Mouse (Mus musculus) stomach, embryonic 14.5 days (tissue): ENCODE results near the gene Tcp11. TPM values are rescaled to one million over a fixed set of nuclear protein-coding genes. Genes with fewer than 3 reads are reported as not detected.

Experiments
- ATAC-seq: fragments of 200-750 bp; cut with Nextera tagmentation; 2 replicates; pipeline ENCODE4 v1.8.0; 2017; ENCODE audit warnings: low read depth, moderate TSS enrichment; ENCODE audit not compliant: insufficient number of reproducible peaks, insufficient read depth, low FRiP score
- H3K27ac ChIP-seq: fragments of 300-500 bp; sonication (generic); 2 replicates; pipeline ENCODE4 v1.5.1; 2014; ENCODE audit warnings: mild to moderate bottlenecking, low read length, moderate library complexity, mixed read lengths
- H3K27me3 ChIP-seq: fragments of 300-500 bp; sonication (generic); 2 replicates; pipeline ENCODE4 v1.6.1; 2014; ENCODE audit warnings: low read length, control low read depth, mixed read lengths; ENCODE audit not compliant: control insufficient read depth, insufficient read depth
- H3K36me3 ChIP-seq: fragments of 300-500 bp; sonication (generic); 2 replicates; pipeline ENCODE4 v1.6.1; 2014; ENCODE audit warnings: mild to moderate bottlenecking, control low read depth, low read length, moderate library complexity, mixed read lengths; ENCODE audit not compliant: control insufficient read depth, insufficient read depth
- H3K4me1 ChIP-seq: fragments of 300-500 bp; sonication (generic); 2 replicates; pipeline ENCODE4 v1.6.1; 2014; ENCODE audit warnings: low read length, control low read depth, mixed read lengths; ENCODE audit not compliant: control insufficient read depth, insufficient read depth
- H3K4me2 ChIP-seq: fragments of 300-500 bp; sonication (generic); replicated peaks from 2 replicates; pipeline ENCODE4 v1.6.1; 2014; ENCODE audit warnings: low read depth, low read length, control low read depth
- H3K4me3 ChIP-seq: fragments of 300-500 bp; sonication (generic); 2 replicates; pipeline ENCODE4 v1.5.1; 2014; ENCODE audit warnings: low read depth, low read length, control low read depth
- H3K9ac ChIP-seq: fragments of 300-500 bp; sonication (generic); replicated peaks from 2 replicates; pipeline ENCODE4 v1.6.1; 2014; ENCODE audit warnings: low read depth, mild to moderate bottlenecking, control low read depth, low read length, moderate library complexity, mixed read lengths
- H3K9me3 ChIP-seq: fragments of 300-500 bp; sonication (generic); 2 replicates; pipeline ENCODE4 v1.6.1; 2016; ENCODE audit warnings: low read depth, low read length, control low read depth; ENCODE audit not compliant: control insufficient read depth
- WGBS: fragments of 180-500 bp; shearing (Covaris S2); extraction: QIAGEN DNeasy Blood & Tissue Kit; methylation state at CpG from one replicate; pipeline ENCODE4 v1.1.7; 2014; 5-methylcytosine and 5-hydroxymethylcytosine counted together
- polyA plus RNA-seq: library from polyadenylated mRNA; unstranded; fragments of >200 nt; fragmentation: Nextera tagmentation; extraction: Ambion mirVana; gene quantifications from 2 replicates; pipeline ENCODE4 v1.2.1, GENCODE M21; 2014

Gene Tcp11
- polyA plus RNA-seq, 1 experiment from 2014 or later: 2.9 TPM

DNA sequence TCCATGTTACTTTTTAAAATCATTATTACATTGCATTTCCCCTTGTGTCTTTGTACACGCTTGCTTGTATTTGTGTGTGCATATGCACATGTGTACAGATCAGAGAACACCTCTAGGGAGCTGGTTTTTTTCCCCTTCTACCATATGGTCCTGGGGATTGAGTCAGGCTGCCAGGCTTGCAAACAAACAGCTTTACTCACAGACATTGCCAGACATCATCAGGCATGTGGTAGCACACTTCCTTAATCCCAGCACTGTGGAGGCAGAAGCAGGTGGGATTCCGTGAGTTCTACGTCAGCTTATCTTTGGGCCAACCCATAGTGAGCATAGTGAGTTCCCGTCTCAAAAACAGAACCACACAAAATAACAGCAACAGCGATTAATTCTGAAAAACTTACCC is 33.4 kb downstream of the Tcp11 start:
- no peak overlapping the region for H3K9ac ChIP-seq
- no peaks in the 10 kb centered on the region for H3K27me3 ChIP-seq
- H3K36me3 ChIP-seq: peaks cover 9% of the 10 kb centered on the region; the same call in 1 of the 2 replicates
- H3K4me2 ChIP-seq: no peak overlapping the region
- 87% methylated on average over 5 of the region's 5 CpGs for WGBS
- H3K9me3 ChIP-seq: no peaks in the 10 kb centered on the region
- H3K4me3 ChIP-seq: no peak overlapping the region
- H3K4me1 ChIP-seq: no peaks in the 10 kb centered on the region
- no peak overlapping the region for H3K27ac ChIP-seq
- ATAC-seq: no peak

DNA sequence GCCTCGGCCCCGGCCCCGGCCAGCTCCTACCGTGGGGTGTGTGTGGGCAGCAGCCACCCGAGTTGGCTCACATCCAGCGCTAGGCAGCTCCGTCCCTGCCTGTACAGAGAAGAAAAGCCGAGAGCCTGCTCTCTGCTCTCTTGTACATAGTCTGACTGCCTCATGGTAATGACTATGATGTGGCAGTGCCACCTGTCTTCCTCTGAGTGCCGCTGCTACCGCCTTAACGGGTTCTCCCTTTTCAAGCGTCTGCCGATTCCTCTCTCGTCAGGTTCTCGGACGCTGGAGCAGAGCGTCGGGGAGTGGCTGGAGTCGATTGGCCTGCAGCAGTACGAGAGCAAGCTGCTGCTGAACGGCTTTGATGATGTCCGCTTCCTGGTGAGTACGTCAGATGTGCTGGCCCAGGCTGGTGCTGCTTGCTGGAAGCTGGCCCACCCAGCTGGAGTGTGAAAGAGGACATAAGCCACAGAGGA is 38.1 kb downstream of the Tcp11 start:
- Histone ChIP-seq H3K4me3 (no peak overlapping the region), H3K4me2 (no peak overlapping the region), H3K9me3 (no peaks in the 10 kb centered on the region), H3K9ac (no peak overlapping the region), H3K27me3 (no peaks in the 10 kb centered on the region), H3K4me1 (0 out of 2 replicates have a peak, but pooled peaks cover 2% of the 10 kb centered on the region), H3K27ac (no peak overlapping the region), H3K36me3 (peaks cover 15% of the 10 kb centered on the region; the same call in 1 of the 2 replicates)
- ATAC-seq: no peak
- 59% methylated on average over 23 of the region's 23 CpGs for WGBS

GRCm38 (mm10) chr17:28041298-28041697 is 39.1 kb downstream of the Tcp11 start:
- Histone ChIP-seq H3K27me3 (no peaks in the 10 kb centered on the region), H3K27ac (no peak overlapping the region), H3K9me3 (no peaks in the 10 kb centered on the region), H3K36me3 (peaks cover 11% of the 10 kb centered on the region; the same call in 1 of the 2 replicates), H3K4me2 (no peak overlapping the region), H3K9ac (no peak overlapping the region), H3K4me3 (no peak overlapping the region), H3K4me1 (peaks cover 8% of the 10 kb centered on the region; the same call in 1 of the 2 replicates)
- no peak for ATAC-seq
- WGBS: 94% methylated on average over 13 of the region's 13 CpGs

DNA sequence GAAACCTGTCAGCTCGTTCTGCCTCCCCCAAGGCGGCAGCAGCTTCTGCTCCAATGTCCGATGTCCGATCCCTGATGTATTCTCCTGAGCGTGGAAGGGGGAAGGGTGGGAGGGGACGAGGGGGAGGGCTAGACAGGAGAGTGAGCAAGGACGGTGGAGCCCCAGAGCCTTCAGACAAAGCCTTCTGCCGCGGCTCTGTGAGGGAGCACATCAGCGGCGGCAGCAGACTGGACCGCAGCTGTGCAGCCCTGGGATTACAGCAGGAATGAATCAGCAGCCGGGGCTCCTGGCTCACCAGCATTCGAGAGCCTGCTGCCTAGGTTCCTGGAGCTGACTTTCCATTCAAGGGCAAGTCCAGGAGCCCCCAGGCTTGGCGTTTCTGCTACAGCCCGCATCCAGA is 39.8 kb downstream of the Tcp11 start:
- Histone ChIP-seq H3K9me3 (no peaks in the 10 kb centered on the region), H3K27ac (no peak overlapping the region), H3K4me3 (no peak overlapping the region), H3K4me1 (peaks cover 8% of the 10 kb centered on the region; the same call in 1 of the 2 replicates), H3K4me2 (no peak overlapping the region), H3K36me3 (peaks cover 11% of the 10 kb centered on the region; the same call in 1 of the 2 replicates), H3K27me3 (no peaks in the 10 kb centered on the region), H3K9ac (no peak overlapping the region)
- WGBS: 35% methylated on average over 16 of the region's 16 CpGs
- no peak for ATAC-seq

GRCm38 (mm10) chr17:28036813-28037756 is 43.4 kb downstream of the Tcp11 start:
- H3K9ac ChIP-seq: no peak overlapping the region
- peaks cover 11% of the 10 kb centered on the region for H3K4me1 ChIP-seq
- WGBS: 59% methylated on average over 14 of the region's 14 CpGs
- H3K4me2 ChIP-seq: no peak overlapping the region
- H3K9me3 ChIP-seq: no peaks in the 10 kb centered on the region
- H3K4me3 ChIP-seq: no peak overlapping the region
- ATAC-seq: no peak
- peaks cover 8% of the 10 kb centered on the region; the same call in 1 of the 2 replicates for H3K36me3 ChIP-seq
- no peaks in the 10 kb centered on the region for H3K27me3 ChIP-seq
- peak overlapping the region; percentile 21; the same call in 1 of the 2 replicates for H3K27ac ChIP-seq

- H3K27me3 ChIP-seq: no peaks in the 10 kb centered on the region
- H3K9me3 ChIP-seq: no peaks in the 10 kb centered on the region
- H3K4me2 ChIP-seq: no peak overlapping the region
- peaks cover 9% of the 10 kb centered on the region for H3K4me1 ChIP-seq
- no peaks in the 10 kb centered on the region for H3K36me3 ChIP-seq
- no peak overlapping the region for H3K9ac ChIP-seq
- 65% methylated on average over 8 of the region's 8 CpGs for WGBS
- H3K27ac ChIP-seq: no peak overlapping the region
- no peak overlapping the region for H3K4me3 ChIP-seq
- ATAC-seq: no peak
Measured at GRCm38 (mm10) chr17:28034986-28035385, 45.5 kb downstream of the Tcp11 start.

- no peak overlapping the region for H3K4me3 ChIP-seq
- H3K4me1 ChIP-seq: peaks cover 19% of the 10 kb centered on the region
- ATAC-seq: no peak
- H3K36me3 ChIP-seq: no peaks in the 10 kb centered on the region
- 32% methylated on average over 3 of the region's 3 CpGs for WGBS
- no peak overlapping the region for H3K9ac ChIP-seq
- H3K9me3 ChIP-seq: no peaks in the 10 kb centered on the region
- H3K27ac ChIP-seq: 0 out of 2 replicates have a peak overlapping the region, but pooled peaks have one; percentile 7
- H3K4me2 ChIP-seq: no peak overlapping the region
- H3K27me3 ChIP-seq: no peaks in the 10 kb centered on the region
Measured at GRCm38 (mm10) chr17:28033046-28033580, 47.3 kb downstream of the Tcp11 start.

GRCm38 (mm10) chr17:28032219-28032618 is 48.2 kb downstream of the Tcp11 start:
- Histone ChIP-seq H3K27me3 (no peaks in the 10 kb centered on the region), H3K27ac (no peak overlapping the region), H3K4me3 (no peak overlapping the region), H3K4me2 (no peak overlapping the region), H3K4me1 (peaks cover 19% of the 10 kb centered on the region), H3K9ac (no peak overlapping the region), H3K36me3 (no peaks in the 10 kb centered on the region), H3K9me3 (no peaks in the 10 kb centered on the region)
- 69% methylated on average over 10 of the region's 10 CpGs for WGBS
- no peak for ATAC-seq
